Mouse (Mus musculus) kidney, embryonic 14.5 days (tissue): ENCODE results near the gene Sptlc2. TPM values are rescaled to one million over a fixed set of nuclear protein-coding genes. Genes with fewer than 3 reads are reported as not detected.

Experiments
- ATAC-seq: fragments of 200-750 bp; cut with Nextera tagmentation; 2 replicates; pipeline ENCODE4 v1.8.0; 2017; ENCODE audit warnings: moderate number of reproducible peaks, mild to moderate bottlenecking, moderate TSS enrichment, moderate library complexity; ENCODE audit not compliant: low FRiP score, low TSS enrichment
- H3K27ac ChIP-seq: fragments of 300-500 bp; sonication (generic); 2 replicates; pipeline ENCODE4 v1.5.1; 2014; ENCODE audit warnings: low read depth, mild to moderate bottlenecking, low read length, moderate library complexity, mixed read lengths
- H3K27me3 ChIP-seq: fragments of 300-500 bp; sonication (generic); 2 replicates; pipeline ENCODE4 v1.6.1; 2014; ENCODE audit warnings: mild to moderate bottlenecking, low read length; ENCODE audit not compliant: control insufficient read depth, insufficient read depth
- H3K36me3 ChIP-seq: fragments of 300-500 bp; sonication (generic); 2 replicates; pipeline ENCODE4 v1.6.1; 2014; ENCODE audit warnings: low read length, mixed read lengths; ENCODE audit not compliant: control insufficient read depth, insufficient read depth
- H3K4me1 ChIP-seq: fragments of 300-500 bp; sonication (generic); 2 replicates; pipeline ENCODE4 v1.6.1; 2014; ENCODE audit warnings: low read length, mixed read lengths; ENCODE audit not compliant: control insufficient read depth, insufficient read depth
- H3K4me2 ChIP-seq: fragments of 300-500 bp; sonication (generic); replicated peaks from 2 replicates; pipeline ENCODE4 v1.6.1; 2014; ENCODE audit warnings: low read depth, mild to moderate bottlenecking, low read length
- H3K4me3 ChIP-seq: fragments of 300-500 bp; sonication (generic); 2 replicates; pipeline ENCODE4 v1.5.1; 2014; ENCODE audit warnings: mild to moderate bottlenecking, low read length
- H3K9ac ChIP-seq: fragments of 300-500 bp; sonication (generic); 2 replicates; pipeline ENCODE4 v1.6.1; 2014; ENCODE audit warnings: low read depth, mild to moderate bottlenecking, low read length, moderate library complexity
- H3K9me3 ChIP-seq: fragments of 300-500 bp; sonication (generic); 2 replicates; pipeline ENCODE4 v1.6.1; 2016; ENCODE audit warnings: low read length; ENCODE audit not compliant: control insufficient read depth
- WGBS: fragments of 180-500 bp; shearing (Covaris S2); extraction: QIAGEN DNeasy Blood & Tissue Kit; methylation state at CpG from one replicate; pipeline ENCODE4 v1.1.7; 2014; 5-methylcytosine and 5-hydroxymethylcytosine counted together
- polyA plus RNA-seq: library from polyadenylated mRNA; unstranded; fragments of >200 nt; fragmentation: Nextera tagmentation; extraction: Ambion mirVana; gene quantifications from 2 replicates; pipeline ENCODE4 v1.2.1, GENCODE M21; 2014

Gene Sptlc2
- polyA plus RNA-seq, 1 experiment from 2014 or later, result 85.3 TPM

GRCm38 (mm10) chr12:87418921-87419320 is 30.8 kb upstream of the Sptlc2 start:
- no peak overlapping the region for H3K9ac ChIP-seq
- H3K4me2 ChIP-seq, result no peak overlapping the region
- H3K4me1 ChIP-seq, result no peaks in the 10 kb centered on the region
- no peak overlapping the region for H3K27ac ChIP-seq
- peak; percentile 70 for ATAC-seq
- no peaks in the 10 kb centered on the region for H3K9me3 ChIP-seq
- H3K4me3 ChIP-seq, result no peak overlapping the region
- 65% methylated on average over 5 of the region's 5 CpGs for WGBS
- no peaks in the 10 kb centered on the region for H3K27me3 ChIP-seq
- peaks cover 9% of the 10 kb centered on the region; the same call in 1 of the 2 replicates for H3K36me3 ChIP-seq

- peak; percentile 24; the same call in 1 of the 2 replicates for ATAC-seq
- no peak overlapping the region for H3K9ac ChIP-seq
These were observed 28.5 kb upstream of the Sptlc2 start for GRCm38 (mm10) chr12:87416690-87417089.

GRCm38 (mm10) chr12:87415358-87415757 is 27.2 kb upstream of the Sptlc2 start:
- no peak for ATAC-seq
- Histone ChIP-seq H3K36me3 (no peaks in the 10 kb centered on the region), H3K27ac (no peak overlapping the region), H3K4me1 (no peaks in the 10 kb centered on the region), H3K4me3 (no peak overlapping the region), H3K27me3 (no peaks in the 10 kb centered on the region), H3K4me2 (no peak overlapping the region), H3K9ac (no peak overlapping the region), H3K9me3 (no peaks in the 10 kb centered on the region)
- 67% methylated on average over 4 of the region's 4 CpGs for WGBS

More at GRCm38 (mm10) chr12:87416690-87417089, 28.5 kb upstream of the Sptlc2 start:
- WGBS, result 33% methylated on average over 7 of the region's 7 CpGs
- Histone ChIP-seq H3K4me2 (no peak overlapping the region), H3K4me1 (no peaks in the 10 kb centered on the region), H3K27me3 (no peaks in the 10 kb centered on the region), H3K9me3 (no peaks in the 10 kb centered on the region), H3K36me3 (no peaks in the 10 kb centered on the region), H3K4me3 (no peak overlapping the region), H3K27ac (no peak overlapping the region)

GRCm38 (mm10) chr12:87413179-87413790 is 25.1 kb upstream of the Sptlc2 start:
- Histone ChIP-seq H3K4me3 (no peak overlapping the region), H3K27ac (no peak overlapping the region), H3K4me2 (no peak overlapping the region), H3K4me1 (no peaks in the 10 kb centered on the region), H3K36me3 (no peaks in the 10 kb centered on the region), H3K9ac (no peak overlapping the region), H3K27me3 (no peaks in the 10 kb centered on the region), H3K9me3 (no peaks in the 10 kb centered on the region)
- WGBS, result 26% methylated on average over 4 of the region's 4 CpGs
- peak; percentile 65; the same call in 1 of the 2 replicates for ATAC-seq

GRCm38 (mm10) chr12:87410999-87411398 is 22.8 kb upstream of the Sptlc2 start:
- H3K4me2 ChIP-seq, result no peak overlapping the region
- no peak for ATAC-seq
- H3K36me3 ChIP-seq, result no peaks in the 10 kb centered on the region
- H3K27ac ChIP-seq, result no peak overlapping the region
- no peaks in the 10 kb centered on the region for H3K27me3 ChIP-seq
- H3K9ac ChIP-seq, result no peak overlapping the region
- 52% methylated on average over 7 of the region's 7 CpGs for WGBS
- H3K9me3 ChIP-seq, result no peaks in the 10 kb centered on the region
- H3K4me3 ChIP-seq, result no peak overlapping the region
- H3K4me1 ChIP-seq, result no peaks in the 10 kb centered on the region

- H3K36me3 ChIP-seq, result no peaks in the 10 kb centered on the region
- no peaks in the 10 kb centered on the region for H3K27me3 ChIP-seq
- no peaks in the 10 kb centered on the region for H3K9me3 ChIP-seq
- H3K4me1 ChIP-seq, result no peaks in the 10 kb centered on the region
- no peak overlapping the region for H3K9ac ChIP-seq
- WGBS, result 88% methylated on average over 4 of the region's 4 CpGs
- no peak overlapping the region for H3K27ac ChIP-seq
- ATAC-seq, result no peak
- H3K4me3 ChIP-seq, result no peak overlapping the region
- no peak overlapping the region for H3K4me2 ChIP-seq
These were observed 21.0 kb upstream of the Sptlc2 start for GRCm38 (mm10) chr12:87409123-87409522.

GRCm38 (mm10) chr12:87407869-87408605 is 19.9 kb upstream of the Sptlc2 start:
- Histone ChIP-seq H3K4me3 (no peak overlapping the region), H3K36me3 (no peaks in the 10 kb centered on the region), H3K27ac (no peak overlapping the region), H3K4me2 (peak overlapping the region; percentile 15), H3K4me1 (no peaks in the 10 kb centered on the region), H3K9ac (no peak overlapping the region), H3K9me3 (no peaks in the 10 kb centered on the region), H3K27me3 (no peaks in the 10 kb centered on the region)
- peak; percentile 37; the same call in 1 of the 2 replicates for ATAC-seq
- WGBS, result 39% methylated on average over 21 of the region's 21 CpGs

- H3K4me3 ChIP-seq, result no peak overlapping the region
- no peak overlapping the region for H3K4me2 ChIP-seq
- no peaks in the 10 kb centered on the region for H3K4me1 ChIP-seq
- H3K9ac ChIP-seq, result no peak overlapping the region
- no peak overlapping the region for H3K27ac ChIP-seq
- no peaks in the 10 kb centered on the region for H3K36me3 ChIP-seq
- no peaks in the 10 kb centered on the region for H3K27me3 ChIP-seq
- H3K9me3 ChIP-seq, result no peaks in the 10 kb centered on the region
- ATAC-seq, result no peak
- whole genome bisulfite sequencing, result 70% methylated on average over 3 of the region's 3 CpGs
These were observed 17.6 kb upstream of the Sptlc2 start for GRCm38 (mm10) chr12:87405721-87406120.

- Histone ChIP-seq H3K4me2 (no peak overlapping the region), H3K9me3 (no peaks in the 10 kb centered on the region), H3K36me3 (no peaks in the 10 kb centered on the region), H3K9ac (no peak overlapping the region), H3K27me3 (no peaks in the 10 kb centered on the region), H3K27ac (no peak overlapping the region), H3K4me3 (no peak overlapping the region), H3K4me1 (no peaks in the 10 kb centered on the region)
- ATAC-seq, result no peak
- 81% methylated on average over 4 of the region's 4 CpGs for whole genome bisulfite sequencing
These were observed 17.0 kb upstream of the Sptlc2 start for GRCm38 (mm10) chr12:87405165-87405564.
